Mouse (Mus musculus): ENCODE data around the gene Fibp. TPM values are rescaled to one million over a fixed set of nuclear protein-coding genes. Genes with fewer than 3 reads are reported as not detected.
"Not testable (repeated sequence)": the region's sequence is repeated elsewhere in the genome, so short reads cannot be mapped to it uniquely, and the experiment has no call there.

Fibp gene
- total RNA-seq, 2 experiments from 2014 or later: 95.7 to 97.4 TPM

DNA sequence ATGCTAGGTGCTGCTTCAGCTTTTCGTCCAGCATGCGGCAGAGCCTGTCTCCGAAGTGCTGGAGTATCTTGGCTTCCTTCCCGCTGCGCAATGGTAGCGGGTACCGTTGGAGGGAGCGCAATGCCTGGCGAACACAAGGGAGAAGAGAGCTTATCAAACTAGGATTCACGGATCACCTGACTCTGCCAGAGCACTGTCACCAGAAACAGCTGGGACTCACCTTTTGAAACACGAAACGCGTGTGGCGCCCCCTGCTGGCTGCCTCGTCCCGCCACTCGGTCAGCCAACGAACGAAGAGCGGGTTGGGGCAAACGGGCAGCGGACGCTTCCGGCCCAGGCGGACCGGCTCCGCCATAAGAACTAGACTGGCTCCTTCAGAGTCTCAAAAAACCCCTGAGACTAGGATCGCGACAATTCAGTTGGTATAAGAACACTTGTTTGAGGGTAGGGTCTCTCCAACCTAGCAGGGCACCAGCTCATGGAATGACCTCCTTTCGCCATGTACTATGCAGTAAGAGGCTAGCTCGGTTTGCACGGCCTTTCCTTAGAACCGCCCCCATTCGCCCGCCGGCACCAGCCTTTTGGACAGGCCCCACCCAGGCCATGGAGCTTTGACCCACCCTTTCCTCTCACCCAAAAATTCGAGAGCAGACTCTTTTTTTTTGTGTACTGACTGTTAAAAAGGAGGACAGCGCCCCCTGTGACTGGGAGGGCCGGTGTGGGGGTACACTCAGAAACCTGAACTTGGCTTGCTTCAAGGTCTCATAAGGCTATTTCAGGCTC is 27.5 kb downstream of the Fibp start, which contains the start of gene Mus81:
Mus81 (minus strand) TSS at position 635 of the 783 bp plus-strand sequence.
- DNase-seq (ENCODE audit: low spot score in 2 of 2): peak; percentile 90 to 95

DNA sequence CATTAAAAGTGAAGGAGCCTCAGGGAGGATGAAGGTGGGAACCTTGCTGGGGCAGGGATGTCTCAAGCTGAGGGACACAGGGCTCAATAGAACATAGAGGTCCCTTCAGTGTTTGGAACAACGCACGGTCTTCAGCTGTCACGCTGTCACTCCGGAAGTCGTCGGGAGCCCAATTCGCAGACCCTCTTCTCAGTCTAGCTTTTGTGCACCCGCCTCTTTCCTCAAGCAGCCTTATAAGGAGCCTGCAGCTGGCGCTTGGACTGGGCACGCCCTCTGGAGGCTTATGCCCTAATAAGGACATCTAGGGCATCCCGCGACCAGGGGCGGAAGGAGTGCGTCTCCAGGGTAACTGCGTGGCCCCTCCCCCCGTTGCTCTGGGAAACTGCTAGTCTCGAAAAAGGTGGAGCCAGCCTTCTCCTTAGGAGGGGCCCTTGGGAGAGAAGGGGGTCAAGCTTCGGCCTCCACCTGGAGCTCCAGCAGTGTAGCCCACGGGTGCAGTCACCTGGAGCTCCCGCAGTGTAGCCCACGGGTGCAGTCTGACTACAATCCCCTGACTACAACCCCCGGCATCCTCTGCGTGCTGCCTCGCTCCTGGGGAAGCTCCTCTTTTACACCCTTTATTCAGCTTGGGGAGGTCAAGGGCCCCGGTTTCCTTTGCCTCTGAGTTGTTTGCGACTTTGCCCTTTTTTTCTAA is 28.6 kb downstream of the Fibp start:
- DNase-seq (ENCODE audit: low spot score in 2 of 2): peak; percentile 94 to 98

- DNase-seq (ENCODE audit: low spot score in 2 of 2): not testable (repeated sequence)
Observed at GRCm38 (mm10) chr19:5489721-5490120, 29.3 kb downstream of the Fibp start.

DNA sequence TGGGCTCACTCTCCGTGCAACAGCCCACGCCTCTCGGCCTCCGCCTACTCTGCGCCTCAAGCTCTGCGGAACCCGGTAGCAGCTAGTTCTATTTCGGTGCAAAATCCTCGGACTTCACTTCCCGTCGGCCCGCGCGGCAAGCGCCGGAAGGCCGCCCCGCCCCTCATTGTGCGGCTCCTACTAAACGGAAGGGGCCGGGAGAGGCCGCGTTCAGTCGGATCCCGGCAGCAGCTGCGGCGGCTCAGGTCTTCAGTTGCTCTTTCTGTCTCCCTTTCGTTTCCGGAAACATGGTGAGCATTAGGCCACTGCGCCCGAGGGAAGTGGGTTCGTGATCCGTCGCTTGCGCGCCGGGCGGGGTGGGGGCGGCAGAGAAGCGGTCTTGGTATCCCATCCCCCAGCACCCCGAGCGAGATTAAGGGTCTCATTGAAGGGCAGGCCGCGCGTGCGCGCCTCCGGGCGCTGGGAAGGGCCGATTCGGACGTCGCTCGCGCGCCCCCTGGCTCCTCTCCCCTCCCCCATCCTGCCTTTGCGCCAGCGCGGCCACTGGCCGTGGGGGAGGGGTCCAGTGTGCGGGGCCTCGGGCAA is 30.0 kb downstream of the Fibp start, which contains the start of gene Cfl1:
Cfl1 (plus strand) TSS at position 143 of the 585 bp plus-strand sequence.
- peak; percentile 92 to 97 for DNase-seq (ENCODE audit: low spot score in 2 of 2)

DNA sequence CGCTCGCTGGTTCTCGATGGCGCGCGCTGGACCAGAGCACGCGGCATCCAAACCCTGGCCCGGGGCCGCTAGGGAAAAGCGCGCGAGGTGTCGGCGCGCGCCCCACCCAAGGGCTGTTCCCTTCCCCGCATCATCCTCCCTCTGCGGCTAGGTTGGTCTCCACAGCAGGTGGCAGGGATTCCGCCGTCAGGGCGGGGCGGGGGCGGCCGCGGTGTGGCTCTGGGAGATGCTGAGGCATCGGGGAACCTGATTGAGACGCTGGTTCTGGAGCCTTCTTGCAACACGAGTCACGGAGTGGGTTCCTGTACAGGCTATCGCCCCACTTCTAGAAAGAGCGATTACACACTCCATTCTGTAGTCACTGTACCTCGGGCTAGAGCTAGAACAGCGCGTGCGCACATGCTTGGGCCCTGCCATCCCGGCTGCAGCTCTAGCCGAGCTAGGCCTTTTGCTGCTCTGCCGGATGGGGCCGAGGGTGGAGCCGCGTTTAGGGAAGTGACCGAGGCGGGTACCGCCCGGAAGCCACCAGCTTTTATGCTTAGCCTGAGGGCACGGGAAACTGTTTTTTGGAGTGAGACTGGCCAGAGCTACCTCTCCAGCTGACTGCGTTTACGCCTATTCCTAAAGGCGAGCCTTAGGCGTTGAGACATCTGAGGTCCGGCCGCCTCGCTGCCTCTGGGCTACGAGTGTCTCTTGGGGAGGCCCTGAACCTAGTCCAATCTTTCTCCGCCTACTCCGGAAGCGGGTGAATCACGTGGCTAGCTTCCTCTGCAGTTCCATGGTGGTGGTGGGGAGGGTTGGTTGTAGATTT is 30.7 kb downstream of the Fibp start:
- DNase-seq (ENCODE audit: low spot score in 2 of 2): peak; percentile 80 to 87

GRCm38 (mm10) chr19:5492641-5493040 is 32.2 kb downstream of the Fibp start:
- no peak for DNase-seq (ENCODE audit: low spot score in 2 of 2)

DNA sequence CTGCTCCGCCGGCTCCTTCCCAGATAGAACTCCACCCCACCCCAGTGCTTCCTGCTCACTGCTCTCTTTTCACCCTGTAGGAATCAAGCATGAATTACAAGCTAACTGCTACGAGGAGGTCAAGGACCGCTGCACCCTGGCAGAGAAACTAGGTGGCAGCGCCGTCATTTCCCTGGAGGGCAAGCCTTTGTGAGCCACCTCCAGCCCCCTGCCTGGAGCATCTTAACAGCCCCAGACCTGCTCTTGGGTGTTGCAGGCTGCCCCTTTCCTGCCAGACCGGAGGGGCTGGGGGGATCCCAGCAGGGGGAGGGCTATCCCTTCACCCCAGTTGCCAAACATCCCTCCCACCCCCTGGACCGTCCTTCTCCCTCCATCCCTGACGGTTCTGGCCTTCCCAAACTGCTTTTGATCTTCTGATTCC is 32.9 kb downstream of the Fibp start:
- not testable (repeated sequence) for DNase-seq (ENCODE audit: low spot score in 2 of 2)

- no peak for DNase-seq (ENCODE audit: low spot score in 2 of 2)
Observed at GRCm38 (mm10) chr19:5494314-5494713, 33.9 kb downstream of the Fibp start.

GRCm38 (mm10) chr19:5495353-5496051 is 35.1 kb downstream of the Fibp start:
- DNase-seq (ENCODE audit: low spot score in 2 of 2): no peak

DNA sequence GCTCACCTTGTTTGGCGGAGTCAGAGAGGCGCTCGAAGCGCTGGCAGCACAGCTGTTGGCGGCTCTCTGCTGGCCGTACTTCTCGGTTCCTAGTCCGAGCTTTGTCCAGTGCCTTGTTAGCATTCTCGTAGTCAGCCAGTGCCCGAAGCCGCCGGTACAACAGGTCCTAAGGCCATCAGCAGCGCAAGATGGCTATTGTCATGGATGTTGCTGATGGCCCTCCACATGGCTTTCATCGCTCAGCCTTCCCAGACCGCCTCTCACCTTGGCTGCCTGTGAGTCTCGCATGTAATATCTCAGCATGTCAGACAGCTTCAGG is 35.6 kb downstream of the Fibp start:
- DNase-seq (ENCODE audit: low spot score in 2 of 2): no peak

GRCm38 (mm10) chr19:5500330-5500875 is 40.0 kb downstream of the Fibp start:
- no peak for DNase-seq (ENCODE audit: low spot score in 2 of 2)

GRCm38 (mm10) chr19:5503687-5504086 is 43.3 kb downstream of the Fibp start, which contains the start of gene 1700020D05Rik:
Gene 1700020D05Rik (minus strand): TSS chr19:5503787.
- DNase-seq (ENCODE audit: low spot score in 2 of 2): no peak

DNA sequence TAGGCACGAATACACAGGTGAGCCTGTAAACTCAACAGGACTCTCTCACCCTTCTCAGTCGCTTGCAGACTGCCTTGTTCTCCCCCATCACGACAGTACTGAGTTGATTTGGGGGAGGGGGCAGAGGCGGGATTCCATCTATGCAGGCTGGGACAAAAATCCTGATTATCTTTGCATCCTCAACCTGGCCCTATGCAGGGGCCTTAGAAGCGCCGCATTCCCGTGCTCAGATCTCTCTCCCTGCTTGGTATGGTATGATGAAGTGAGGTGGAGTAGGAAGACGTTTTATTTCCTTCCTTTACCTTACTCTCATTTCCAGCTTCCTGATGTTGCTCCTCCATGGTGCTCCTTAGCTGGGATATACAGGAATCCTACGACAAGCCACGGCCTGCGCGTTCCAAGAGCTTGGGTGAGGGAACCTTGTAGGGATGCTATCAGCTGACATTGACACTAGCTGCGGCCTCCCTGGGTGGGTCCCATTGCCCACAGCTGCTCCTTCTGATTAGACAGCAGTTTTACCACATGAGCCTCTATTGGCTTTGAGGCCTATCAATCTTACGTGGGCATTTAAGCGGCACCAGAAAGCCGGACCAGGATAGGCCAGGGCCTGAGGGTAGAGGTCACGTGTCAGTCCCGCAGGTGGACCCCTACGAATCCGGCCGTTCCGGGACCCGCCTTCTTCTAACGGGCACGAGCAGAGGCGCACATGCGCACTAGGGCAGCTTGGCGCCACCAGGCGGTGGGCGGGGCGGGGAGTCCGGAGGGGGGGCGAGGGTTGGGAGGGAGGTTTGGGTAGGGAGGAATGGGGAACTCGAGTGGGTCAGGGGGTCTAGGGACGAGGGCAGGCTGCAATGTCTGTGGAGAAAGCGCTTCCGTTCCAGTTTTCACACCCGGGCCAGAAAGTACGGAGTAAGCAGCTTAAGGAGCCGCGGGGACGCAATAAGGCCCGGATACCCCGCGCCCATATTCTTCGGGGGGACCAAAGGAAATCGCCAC is 49.9 kb downstream of the Fibp start, which contains the start of gene Snx32:
Snx32 (minus strand) TSS at position 508 of the 996 bp plus-strand sequence.
- peak; percentile 98 to 100 for DNase-seq (ENCODE audit: low spot score in 2 of 2)

- DNase-seq (ENCODE audit: low spot score in 2 of 2): no peak
Observed at GRCm38 (mm10) chr19:5511074-5511632, 50.7 kb downstream of the Fibp start.

- no peak for DNase-seq (ENCODE audit: low spot score in 2 of 2)
Observed at GRCm38 (mm10) chr19:5512091-5513004, 51.9 kb downstream of the Fibp start.

GRCm38 (mm10) chr19:5513005-5513349 is 52.6 kb downstream of the Fibp start:
- no peak for DNase-seq (ENCODE audit: low spot score in 2 of 2)
